Mouse (Mus musculus) layer of hippocampus, adult 9-11 months (tissue): ENCODE measurements at regions not wholly inside any gene's neighbourhood (a gene's known extent, or its start where the extent isn't known, plus 50 kb on each side); places are given as distances from the start of the nearest gene placed in this dataset.
A peak's percentile ranks its signal among the peaks of the same experiment; 100 is the strongest.

Experiments
- DNase-seq: peaks from one replicate; pipeline ENCODE4 v3.0.0; 2022

DNA sequence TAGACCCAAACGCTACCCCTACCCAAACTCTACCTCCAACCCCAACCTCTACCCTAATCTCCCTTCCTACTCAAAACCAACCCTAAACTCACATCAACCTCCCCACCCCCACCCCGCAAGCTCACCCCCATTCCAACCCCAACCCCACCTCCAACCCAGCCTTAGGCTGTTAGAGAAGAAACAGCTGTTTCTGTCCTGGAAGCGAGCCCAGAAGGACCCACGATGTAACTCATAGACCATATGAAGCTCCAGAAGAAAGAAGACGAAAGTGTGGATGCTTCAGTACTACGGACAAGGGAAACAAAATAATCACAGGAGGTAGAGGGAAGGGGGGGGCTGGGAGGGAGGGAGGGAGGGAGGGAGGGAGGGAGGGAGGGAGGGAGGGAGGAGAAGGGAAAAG is 58.4 kb downstream of the Sox11 start:
- DNase-seq = no peak

DNA sequence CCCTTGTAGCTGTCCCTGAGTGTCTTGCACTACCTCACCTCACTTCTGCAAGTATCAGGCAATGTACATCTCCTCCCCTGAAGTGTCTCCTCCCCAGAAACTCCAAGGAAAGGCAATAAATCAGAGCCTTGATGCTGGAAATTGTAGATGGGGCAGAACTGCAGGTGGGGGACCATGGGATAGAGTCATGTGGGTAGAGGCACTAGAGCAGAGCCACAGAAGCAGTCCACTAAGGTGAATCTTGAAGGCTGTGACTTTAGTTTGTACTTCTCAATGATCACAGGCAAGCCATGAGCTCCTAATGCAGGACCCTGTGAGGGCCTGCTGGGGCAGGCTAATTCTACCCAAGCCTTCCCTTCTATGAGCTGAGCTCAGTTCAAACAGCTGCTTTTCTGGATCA is 80.4 kb downstream of the Sox11 start:
- DNase-seq = no peak

DNA sequence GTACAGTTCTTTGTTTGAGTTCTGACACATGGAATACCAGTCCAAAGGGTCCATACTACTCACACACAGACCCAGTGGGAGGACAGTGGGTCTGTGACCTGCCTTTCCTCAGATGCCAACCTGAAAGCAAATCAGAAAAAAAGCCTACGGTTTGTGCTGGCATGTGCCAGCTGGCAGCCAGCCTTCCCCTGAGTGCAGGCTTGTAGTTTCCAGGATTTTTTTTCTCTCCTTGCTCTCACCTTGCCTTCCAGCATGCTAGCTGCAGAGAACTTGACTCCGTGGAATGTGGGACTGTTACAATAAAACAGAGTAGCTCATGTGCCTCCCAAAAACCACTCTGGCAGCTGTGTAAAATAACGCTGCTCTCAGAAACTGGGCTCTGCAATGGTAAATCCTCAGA is 88.2 kb downstream of the Sox11 start:
- DNase-seq = no peak

DNA sequence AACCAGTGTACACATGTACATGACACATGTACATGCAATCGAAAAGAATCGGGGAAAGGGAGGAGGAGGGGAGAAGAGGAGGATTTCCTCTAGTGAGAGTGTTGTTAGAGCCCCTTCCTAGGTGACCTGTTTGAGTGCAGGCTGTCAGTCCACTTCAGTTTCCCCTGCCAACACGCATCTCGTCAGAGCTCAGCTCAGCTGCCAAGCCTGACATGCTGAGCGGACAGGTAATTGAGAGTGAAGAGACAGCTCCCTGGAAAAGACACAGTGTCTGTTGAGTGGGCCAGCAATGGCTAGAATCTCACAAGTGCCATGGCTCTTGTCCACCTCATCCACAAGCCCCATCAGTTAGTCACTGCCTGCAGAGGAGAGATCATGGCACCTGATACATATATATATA is 90.9 kb downstream of the Sox11 start:
- DNase-seq = no peak

DNA sequence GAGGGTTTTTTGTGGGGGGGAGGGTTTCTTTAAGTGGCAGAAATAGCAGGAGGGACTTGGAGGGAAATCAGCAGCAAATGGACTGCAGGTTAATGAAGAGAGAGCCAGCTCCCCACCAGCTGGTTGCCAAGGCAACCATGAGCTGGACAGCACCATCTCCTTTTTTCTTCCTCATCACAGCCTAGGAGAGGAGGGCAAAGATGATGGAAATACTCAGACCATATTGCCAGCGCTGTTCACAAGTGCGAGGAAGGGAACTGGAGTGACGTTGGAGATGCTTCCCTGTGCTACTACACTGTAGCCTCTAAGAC is 93.9 kb downstream of the Sox11 start:
- DNase-seq = peak; percentile 10

DNA sequence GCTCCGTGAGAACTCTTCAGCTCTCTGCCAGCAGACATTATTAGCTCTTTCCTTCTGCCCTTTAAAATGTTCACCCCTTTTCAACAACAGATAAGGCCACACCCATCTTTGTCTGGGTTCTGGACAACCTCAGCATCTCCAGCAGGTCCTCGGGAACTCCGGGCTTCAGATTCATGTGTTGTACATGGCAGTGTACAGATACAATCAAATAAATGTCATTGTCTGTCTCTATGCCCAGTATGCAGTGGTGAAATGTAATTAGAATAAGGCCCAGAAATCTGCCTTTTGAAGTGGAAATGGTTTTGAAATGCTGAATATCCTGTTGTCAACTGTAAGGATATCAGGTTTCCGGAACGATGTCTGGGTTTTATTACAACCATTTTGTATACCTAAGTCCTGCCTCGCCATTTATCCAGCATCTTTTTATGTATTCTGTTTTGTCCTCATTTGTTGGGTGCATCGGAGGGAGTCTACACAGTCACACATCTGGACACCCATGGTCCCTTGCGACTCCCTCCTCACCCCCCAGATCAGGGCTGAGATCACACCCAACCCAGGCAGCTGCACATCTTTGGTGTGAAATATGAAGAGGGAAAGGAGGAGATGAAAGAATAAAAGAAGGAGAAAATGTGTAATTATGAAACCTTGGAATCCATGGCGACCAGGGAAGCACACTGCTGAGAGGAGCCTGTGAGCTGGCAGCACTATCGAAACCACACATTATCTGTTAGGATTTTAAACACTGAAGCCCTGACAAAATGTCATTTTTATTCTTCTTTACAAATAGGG is 94.4 kb downstream of the Sox11 start:
- DNase-seq = no peak

DNA sequence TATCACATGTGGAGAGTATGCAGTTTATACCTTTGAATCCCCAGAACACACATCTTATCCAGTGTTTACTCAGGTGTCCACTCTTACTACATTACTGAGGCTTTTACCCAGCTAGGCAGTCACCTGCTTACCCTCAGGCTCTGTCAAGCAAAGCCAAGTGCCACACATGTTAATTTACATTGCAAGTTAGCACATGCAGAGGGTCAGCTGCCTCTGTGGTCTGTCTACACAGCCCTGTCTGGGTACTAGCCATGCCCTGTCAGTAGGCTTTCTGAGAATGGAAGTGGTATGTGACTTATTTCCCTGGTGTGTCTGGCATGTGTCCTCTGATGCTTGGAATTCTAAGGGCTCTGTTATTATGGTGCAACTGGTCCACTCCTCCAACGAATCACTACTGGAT is 106.6 kb downstream of the Sox11 start:
- DNase-seq = no peak

DNA sequence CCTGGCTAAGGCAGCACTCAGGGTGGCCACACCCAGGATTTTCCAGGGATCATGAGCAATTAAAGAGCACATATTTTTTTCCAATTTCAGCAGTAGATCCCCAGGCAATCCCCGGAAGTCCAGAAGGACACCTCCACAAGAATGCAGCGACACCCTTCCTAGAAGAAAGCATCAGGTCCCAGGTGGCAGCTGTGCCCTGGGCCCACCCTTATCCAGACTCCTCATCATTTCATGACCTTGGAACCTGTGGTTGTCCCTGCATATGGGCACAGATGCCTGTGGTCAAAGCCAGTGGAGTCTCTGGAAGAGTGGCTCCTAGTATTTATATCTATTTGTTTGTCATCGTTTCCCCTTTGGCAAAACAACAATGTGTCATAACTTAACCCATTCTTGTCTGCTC is 120.8 kb downstream of the Sox11 start:
- no peak for DNase-seq

DNA sequence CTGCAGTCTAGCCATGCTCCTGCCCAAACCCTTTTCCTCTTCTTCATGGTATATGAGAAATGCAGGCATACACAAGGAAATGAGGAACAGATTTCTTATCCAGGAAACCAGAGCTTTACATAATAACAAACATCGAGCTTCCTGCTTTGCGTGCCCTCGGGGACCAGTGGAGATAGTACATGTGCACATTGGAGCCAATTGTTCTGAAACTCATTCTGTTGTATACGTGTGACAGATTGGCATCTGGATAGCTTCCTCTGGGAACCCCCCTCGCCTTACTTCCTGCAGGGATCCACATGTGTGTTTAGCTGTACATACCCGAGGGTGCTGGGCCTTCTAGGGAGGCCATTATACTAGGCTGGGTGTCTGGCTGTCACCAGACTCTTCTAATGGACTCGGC is 141.2 kb downstream of the Sox11 start:
- no peak for DNase-seq

DNA sequence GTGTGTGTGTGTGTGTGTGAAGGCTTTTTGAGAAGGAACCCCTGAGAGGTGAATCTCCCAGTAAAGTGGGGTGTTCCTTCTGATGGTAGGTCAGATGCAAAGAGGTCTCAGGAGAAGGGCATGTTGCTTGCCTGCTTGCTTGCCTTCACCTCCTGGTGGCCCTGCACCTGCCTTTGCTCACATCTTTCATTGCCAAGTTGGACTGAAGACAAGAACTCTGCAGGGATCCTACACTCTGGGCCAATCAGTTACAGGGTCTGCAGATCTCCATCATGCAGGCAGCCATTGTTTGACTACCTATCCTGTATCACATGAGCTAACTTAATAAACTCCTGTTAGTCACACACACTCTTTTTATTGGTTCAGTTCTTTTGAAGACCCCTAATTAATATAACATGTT is 148.4 kb downstream of the Sox11 start:
- no peak for DNase-seq

DNA sequence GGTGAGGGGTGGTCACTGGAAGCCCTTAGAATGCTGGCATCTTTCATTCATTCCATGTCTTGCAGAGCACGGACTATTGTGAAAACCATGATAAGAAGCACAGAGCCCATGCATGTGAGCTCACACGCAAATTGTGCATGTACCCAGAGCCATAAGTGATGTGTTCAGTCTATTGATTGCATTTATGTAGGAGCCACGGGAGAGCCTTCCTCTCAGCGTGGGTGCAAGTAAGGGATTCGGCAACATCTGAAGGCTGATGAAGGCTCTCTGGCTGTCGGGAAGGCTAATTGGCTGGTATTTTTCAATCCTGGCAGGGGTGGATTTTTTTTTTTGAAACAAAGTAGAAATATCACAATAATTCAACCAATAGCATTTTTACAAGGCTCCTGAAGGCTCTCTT is 150.5 kb downstream of the Sox11 start:
- no peak for DNase-seq

DNA sequence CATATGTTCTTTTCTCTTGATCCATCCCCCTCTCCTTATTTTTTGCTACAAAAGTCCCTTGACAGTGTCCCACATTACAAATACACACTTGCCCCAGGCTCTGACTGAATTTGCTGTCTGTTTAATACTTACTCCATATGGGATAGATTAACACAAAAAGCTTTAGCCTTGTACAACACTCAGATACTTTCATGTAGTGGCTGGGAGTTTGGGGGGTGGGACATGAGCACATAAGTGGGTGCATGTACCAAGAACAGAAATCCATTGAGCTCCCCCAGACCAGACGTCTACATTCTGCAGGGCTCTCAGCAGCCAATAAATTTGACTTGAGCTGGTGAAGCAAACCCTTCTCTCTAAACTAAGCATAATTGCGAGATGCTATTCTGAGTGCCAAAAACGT is 154.9 kb downstream of the Sox11 start:
- no peak for DNase-seq

DNA sequence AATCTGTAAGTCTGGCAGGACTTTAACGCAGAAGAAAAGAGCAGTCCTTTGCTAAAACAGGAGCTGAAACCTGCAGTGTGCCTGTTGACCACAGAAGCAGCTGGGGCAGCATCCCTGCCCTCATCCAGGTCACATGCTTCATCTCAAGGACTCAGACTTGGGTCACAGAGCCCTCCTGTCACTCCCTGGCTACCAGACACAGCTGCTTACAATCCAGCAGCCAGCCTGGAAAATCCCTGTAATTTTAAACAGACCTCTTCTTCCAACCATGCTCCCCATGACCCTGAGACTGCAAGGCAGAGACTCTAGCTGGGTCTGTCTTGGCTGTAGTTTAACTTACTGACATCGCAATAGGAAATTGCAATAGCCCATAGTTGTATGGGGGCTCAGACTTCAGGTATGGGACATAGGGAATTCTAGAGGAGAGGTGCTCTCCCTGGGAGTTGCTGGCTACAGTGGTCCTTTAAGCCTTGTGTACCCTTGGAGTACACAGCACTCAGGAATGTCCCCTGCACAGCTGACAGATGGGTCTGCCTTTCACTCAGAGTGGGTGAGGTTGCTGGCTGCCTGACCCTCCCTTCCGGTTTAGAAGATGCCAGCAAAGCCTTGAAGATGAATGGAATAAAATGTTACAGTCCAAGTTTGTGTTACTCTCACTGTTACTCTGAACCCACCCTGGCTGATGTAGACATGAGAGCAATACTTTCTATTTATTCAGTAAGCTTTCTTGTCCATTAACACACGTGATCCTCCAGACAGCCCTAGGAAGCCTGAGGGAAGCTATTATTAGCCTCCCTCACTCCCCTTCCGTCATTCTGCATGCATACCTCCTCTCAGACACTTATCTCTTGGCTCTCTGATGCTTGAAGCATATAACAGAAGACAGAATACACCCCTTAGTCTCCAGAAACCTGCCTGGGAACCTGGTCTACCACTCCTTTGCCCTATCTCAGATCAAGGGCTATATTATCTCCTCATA is 159.7 kb downstream of the Sox11 start:
- no peak for DNase-seq

DNA sequence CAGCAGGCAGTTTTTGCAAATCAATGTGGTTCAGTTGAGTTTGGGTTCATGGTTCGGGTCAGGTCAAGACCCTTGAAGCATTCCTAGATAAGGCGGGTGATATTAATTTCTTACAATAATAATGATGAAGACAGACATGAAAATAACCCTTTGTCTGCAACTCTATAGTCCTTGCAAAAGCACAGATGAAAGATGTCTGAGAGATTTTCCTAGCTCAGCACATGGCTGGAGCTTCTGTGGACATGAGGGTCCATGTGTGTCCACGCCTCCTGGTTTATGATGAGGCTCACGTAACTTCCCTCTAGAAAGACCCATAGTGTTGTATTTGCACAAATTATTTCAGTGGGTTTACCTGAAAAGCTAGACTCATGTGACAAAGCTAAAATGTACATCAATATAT is 168.8 kb downstream of the Sox11 start:
- no peak for DNase-seq

DNA sequence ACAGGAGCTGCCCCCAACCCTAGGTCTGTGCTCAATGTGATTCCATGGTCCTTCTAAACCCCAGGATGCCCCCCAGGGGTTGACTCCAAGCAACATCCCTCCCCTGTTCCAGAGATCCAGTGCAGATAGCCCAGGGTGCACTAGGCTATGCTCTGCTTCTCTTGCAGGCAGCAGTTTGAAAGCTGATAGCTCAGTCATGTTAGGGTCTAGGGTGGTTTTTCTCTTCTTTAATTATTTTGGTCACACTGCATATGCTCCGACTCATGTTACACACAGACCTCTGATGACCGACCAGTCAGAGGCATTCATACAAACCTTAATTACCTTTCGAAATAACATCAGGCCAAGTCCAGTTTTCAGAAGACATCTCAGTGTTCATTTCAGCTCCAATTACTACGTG is 169.2 kb downstream of the Sox11 start:
- no peak for DNase-seq

DNA sequence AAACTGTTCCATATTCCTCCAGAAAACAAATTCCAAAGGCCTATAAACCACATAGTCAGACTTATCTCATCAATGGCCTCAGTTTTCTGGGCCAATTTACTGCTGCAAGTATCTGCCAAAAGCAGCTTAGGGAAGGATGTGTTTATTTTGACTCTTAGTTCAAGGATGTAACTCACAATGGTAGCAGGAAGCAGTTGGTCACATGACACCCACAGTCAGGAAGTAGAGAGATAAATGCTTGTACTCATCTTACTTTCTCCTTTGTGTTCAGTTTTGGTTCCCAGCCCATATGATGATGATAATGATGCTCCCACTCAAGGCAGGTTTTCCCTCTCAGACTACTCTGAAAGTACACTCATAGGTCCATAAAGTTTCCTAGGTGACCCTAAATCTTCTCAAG is 170.8 kb downstream of the Sox11 start:
- no peak for DNase-seq

DNA sequence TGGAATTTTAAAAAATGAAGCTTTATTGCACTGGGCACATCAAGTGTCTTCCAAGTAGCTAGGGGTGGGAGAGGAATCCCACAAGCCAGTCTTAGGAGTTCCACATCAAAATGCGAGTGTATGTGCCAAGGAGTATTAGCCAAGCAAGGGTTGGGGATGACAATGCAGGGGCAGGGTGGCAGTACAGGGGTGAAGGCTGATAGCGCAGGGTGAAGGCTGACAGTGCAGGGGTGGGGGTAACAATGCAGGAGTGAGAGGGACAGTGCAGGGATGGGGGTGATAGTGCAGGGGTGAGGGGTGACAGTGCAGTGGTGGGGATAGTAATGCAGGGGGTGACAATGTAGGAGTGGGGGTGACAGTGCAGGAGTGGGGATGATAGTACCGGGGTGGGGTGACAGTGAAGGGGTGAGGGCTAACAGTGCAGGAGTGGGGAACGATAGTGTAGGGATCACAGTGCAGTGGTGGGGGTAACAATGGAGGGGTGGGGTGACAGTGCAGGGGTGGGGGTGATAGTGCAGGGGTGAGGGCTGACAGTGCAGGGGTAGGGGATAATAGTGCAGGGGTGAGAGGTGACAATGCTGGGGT is 177.4 kb downstream of the Sox11 start:
- DNase-seq = no peak

DNA sequence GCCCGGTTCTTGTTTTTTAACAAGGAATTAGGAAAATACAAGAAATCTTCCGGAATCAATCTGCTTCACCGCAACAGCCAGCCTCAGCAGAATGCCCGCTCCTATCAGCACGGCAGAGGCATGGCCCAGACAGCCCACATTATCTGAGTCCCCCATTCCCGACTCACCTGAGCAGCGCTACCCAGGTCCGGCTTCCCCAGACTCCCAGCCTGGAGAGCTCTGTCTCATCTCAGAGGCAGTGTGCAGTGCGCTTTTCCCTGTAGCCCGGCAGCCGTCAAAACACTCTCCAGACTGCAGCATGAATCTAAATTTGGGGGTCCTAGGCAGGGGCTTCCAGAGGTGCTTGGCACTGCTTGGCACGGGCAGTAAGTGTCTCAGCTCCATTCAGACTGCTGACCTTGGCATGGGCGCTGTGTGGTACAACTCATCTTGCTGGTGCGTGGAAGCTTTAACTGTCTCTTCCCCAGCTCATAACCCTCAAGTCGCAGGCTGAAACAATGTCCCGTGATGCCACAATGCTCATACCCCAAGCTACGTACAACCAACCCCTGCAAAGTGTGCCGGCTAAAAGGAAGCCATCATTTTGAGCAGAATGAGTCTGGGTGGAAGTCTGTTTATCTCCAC is 182.2 kb downstream of the Sox11 start:
- DNase-seq = peak; percentile 41

DNA sequence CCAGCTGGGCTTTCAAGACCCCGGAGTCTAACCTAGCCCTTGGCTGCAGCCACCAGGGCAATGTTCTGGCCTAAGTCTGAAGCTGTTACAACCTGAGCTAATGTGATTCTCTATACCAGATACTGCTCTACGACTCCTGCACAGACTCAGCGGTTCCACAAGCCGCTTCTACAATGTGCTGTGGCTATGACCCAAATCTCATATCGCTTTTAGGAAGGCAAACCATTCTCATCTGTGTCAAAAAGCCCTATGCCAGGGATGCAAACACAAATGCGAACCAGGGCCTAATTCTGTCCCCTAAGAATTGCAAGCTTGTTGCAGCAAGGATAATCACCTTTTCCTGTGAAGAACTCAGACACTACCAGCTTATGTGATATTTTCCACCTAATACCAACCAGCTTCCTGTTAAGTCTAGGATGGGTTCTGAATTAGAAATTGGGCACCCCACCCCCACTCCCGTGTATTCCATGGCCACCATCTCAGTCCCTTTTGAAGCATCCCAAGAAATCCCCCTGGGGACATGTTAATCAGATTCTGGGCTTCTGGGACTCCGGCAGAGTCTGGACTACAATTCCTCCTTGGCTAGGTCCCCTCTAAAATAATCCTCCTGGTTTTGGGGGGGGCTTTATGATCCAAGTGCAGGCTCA is 182.8 kb downstream of the Sox11 start:
- DNase-seq = no peak

DNA sequence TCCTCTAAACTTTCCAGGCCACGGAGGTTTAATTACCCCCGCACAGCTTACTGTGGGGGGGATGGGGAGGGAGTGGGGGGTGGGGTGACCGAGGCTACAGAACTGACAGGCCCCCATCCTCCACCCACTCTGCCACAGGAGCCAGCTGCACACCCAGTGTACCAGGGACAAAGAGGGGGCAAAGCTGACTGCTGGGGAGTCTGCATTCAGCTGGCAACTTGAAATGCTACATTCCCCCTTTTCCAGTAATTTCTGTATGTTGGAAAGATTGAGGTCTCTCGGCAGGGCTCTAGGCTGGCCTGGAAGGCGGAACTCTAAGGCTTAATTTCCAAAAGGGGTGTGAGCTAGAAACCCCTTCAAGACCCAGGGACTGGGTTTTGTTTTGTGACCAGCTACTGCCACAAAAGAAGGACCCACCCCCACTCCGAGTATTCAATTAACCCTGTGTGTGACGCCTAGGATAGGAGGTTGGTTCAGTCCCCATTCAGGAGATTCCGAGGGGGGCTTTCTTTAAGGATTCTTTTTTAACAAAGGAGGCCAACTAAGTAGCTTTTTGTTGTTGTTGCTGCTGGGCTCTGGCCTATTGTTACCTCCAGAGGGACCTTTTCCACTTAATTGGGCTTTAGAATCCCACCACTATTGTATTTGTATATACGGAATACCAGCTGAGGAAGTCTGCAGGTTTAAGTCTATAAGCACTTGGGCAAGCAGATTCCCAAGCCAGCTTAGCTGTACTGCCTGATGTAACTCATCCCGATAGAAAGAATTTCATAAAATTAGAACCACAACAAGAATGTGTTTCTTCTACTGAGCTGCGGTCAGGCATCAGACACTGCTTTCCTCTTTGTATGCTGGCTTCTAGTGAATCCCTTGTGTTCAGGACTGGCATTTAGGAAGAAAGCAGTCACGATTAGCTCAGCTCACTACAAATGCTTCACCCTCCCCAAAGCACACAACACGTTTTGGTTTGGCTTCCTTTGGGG is 191.2 kb downstream of the Sox11 start:
- no peak for DNase-seq

DNA sequence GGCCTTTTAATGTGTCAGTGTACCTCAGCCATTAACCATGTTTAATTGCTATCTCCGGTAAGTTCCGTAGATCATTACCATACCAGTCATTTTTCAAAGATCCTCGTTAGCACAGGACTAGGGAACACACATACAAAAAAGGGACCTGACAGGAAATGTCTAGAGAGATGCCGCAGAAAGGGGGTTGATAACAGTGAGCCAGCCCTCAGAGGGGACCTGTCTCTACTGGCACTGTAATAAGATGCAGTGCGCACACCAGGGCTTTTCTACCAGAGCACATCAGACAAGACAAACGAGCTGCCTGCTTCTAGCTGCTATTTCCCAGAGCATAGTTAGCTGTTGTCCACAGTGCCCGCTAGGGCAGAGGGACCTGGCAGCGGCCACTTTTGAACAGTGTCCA is 199.1 kb downstream of the Sox11 start:
- DNase-seq = no peak

DNA sequence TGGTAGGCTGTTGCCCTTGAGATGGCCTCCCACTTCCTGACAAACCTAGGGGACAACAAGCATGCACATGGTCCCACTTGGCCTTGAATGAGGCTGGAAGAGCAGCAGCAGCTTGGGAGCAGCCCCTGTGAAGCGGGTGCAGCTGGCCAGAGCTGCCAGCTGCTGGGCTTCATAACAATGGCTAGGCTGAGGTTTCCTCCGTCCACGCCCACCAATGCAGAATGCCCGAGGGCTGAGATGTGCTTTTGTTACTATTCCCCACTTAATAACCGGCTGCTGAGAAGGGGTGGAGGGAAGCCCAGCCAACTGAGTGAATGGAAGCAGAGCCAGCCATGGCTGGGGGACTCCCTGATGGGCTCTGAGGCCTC is 202.1 kb downstream of the Sox11 start:
- no peak for DNase-seq
